Mouse (Mus musculus) liver, embryonic 14.5 days (tissue): ENCODE data around the gene B3galt2.
"Not testable (repeated sequence)": the region's sequence is repeated elsewhere in the genome, so short reads cannot be mapped to it uniquely, and the experiment has no call there.

Source experiments
- CTCF ChIP-seq: IDR thresholded peaks from 2 replicates; pipeline ENCODE4 v1.5.1; 2016; ENCODE audit warnings: antibody characterized with exemption, low read depth, control low read depth
- EP300 ChIP-seq: IDR thresholded peaks from 2 replicates; pipeline ENCODE4 v1.6.1; 2016; ENCODE audit warnings: antibody characterized with exemption, low read depth

DNA sequence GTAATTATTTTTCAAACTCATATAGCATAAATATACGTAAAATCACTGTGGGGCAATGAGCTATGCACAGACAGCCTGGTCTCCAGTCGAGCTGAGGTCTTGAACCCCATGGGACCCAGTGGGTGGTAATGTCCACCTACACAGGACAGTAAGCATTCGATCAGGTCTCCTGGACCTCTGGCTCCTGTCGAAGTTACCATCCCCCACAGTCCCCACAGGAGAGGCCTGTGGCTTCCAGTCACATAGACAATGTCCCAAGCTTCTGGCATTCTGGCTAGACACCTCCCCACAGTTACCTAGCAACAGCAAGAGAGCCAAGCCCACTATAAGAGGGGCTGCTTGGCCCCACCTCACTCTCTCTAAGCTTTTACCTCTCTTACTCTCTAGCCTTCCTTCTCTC is 24.3 kb downstream of the B3galt2 start:
- not testable (repeated sequence) for TF ChIP-seq CTCF, EP300
